In genomic region chr2:167776251-167777168, GRCm38 (mm10) we compare ENCODE assay signal across 8 mouse cellular contexts.
A peak's percentile ranks its signal among the peaks of the same experiment; 100 is the strongest.
DNase-seq lines count a peak whose midpoint lies in the region; ATAC-seq lines count a peak whose summit lies in the region.

No protein-coding gene starts in this region.

- no peaks in the 10 kb centered on the region for H3K36me3 ChIP-seq in kidney, embryonic 15.5 days
- no peaks in the 10 kb centered on the region for H3K36me3 ChIP-seq in intestine, embryonic 15.5 days

- H3K4me3 ChIP-seq in kidney, embryonic 15.5 days (replicated peaks), result peak overlapping the region; percentile 56; the same call in 1 of the 2 replicates
- no peak overlapping the region for H3K4me3 ChIP-seq in brown adipose tissue, adult 24 weeks (ENCODE audit: insufficient read depth, low read depth, low read length)
- H3K4me3 ChIP-seq in intestine, embryonic 15.5 days (replicated peaks), result no peak overlapping the region

- no peaks in the 10 kb centered on the region for H3K27me3 ChIP-seq in kidney, embryonic 15.5 days
- no peaks in the 10 kb centered on the region for H3K27me3 ChIP-seq in intestine, embryonic 15.5 days (replicated peaks)

- 84% methylated on average over 24 of the region's 24 CpGs for WGBS in kidney, embryonic 15.5 days
- WGBS in intestine, embryonic 15.5 days, result 84% methylated on average over 24 of the region's 24 CpGs

- DNase-seq in kidney, postnatal 4 days, result no peak
- peak; percentile 43 for DNase-seq in naive thymus-derived CD4-positive, alpha-beta T cell, adult 2 months (ENCODE audit: low read depth)
- DNase-seq in embryo, embryonic 10.5 days (ENCODE audit: low spot score), result no peak
- no peak for DNase-seq in thymus, postnatal 14 days
- DNase-seq in testis, postnatal 10 days (ENCODE audit: low spot score), result no peak

- peak overlapping the region; percentile 89; the same call in 1 of the 2 replicates for H3K4me2 ChIP-seq in kidney, embryonic 15.5 days
- H3K4me2 ChIP-seq in intestine, embryonic 15.5 days (replicated peaks), result peak overlapping the region; percentile 77; the same call in 1 of the 2 replicates

- no peak for ATAC-seq in kidney, embryonic 15.5 days (replicated peaks; ENCODE audit: low FRiP score)
- ATAC-seq in intestine, embryonic 15.5 days, result no peak

- H3K9me3 ChIP-seq in kidney, embryonic 15.5 days (replicated peaks), result no peaks in the 10 kb centered on the region
- H3K9me3 ChIP-seq in intestine, embryonic 15.5 days, result no peaks in the 10 kb centered on the region

- H3K4me1 ChIP-seq in kidney, embryonic 15.5 days, result peaks cover 48% of the 10 kb centered on the region
- H3K4me1 ChIP-seq in brown adipose tissue, adult 24 weeks (ENCODE audit: control insufficient read depth, insufficient read depth, insufficient read length, low read length), result peaks cover 24% of the 10 kb centered on the region
- peaks cover 45% of the 10 kb centered on the region for H3K4me1 ChIP-seq in intestine, embryonic 15.5 days (replicated peaks)

- H3K27ac ChIP-seq in kidney, embryonic 15.5 days, result peak overlapping the region; percentile 91
- H3K27ac ChIP-seq in brown adipose tissue, adult 24 weeks (replicated peaks; ENCODE audit: low read depth, low read length), result peak overlapping the region; percentile 90
- peak overlapping the region; percentile 96 for H3K27ac ChIP-seq in intestine, embryonic 15.5 days

- H3K9ac ChIP-seq in kidney, embryonic 15.5 days, result 0 out of 2 replicates have a peak overlapping the region, but pooled peaks have one; percentile 69
- H3K9ac ChIP-seq in intestine, embryonic 15.5 days, result no peak overlapping the region
